Mouse (Mus musculus) ES-Bruce4 (cell line): ENCODE measurements at regions not wholly inside any gene's neighbourhood (a gene's known extent, or its start where the extent isn't known, plus 50 kb on each side); places are given as distances from the start of the nearest gene placed in this dataset.

Source experiments
- H3K27ac ChIP-seq: 2 replicates; pipeline ENCODE4 v1.5.1; 2012; ENCODE audit warnings: low read length, inconsistent platforms; ENCODE audit not compliant: insufficient read depth
- H3K27me3 ChIP-seq: 2 replicates; pipeline ENCODE4 v1.6.1; 2012; ENCODE audit warnings: mild to moderate bottlenecking, low read length, inconsistent platforms; ENCODE audit not compliant: control insufficient read depth, poor library complexity, insufficient read depth, severe bottlenecking
- H3K36me3 ChIP-seq: 2 replicates; pipeline ENCODE4 v1.6.1; 2012; ENCODE audit warnings: inconsistent platforms, mild to moderate bottlenecking, low read length, moderate library complexity; ENCODE audit not compliant: control insufficient read depth, poor library complexity, insufficient read depth, severe bottlenecking
- H3K4me1 ChIP-seq: one replicate; pipeline ENCODE4 v1.8.1; 2011; ENCODE audit warnings: low read length; ENCODE audit not compliant: control insufficient read depth, insufficient read depth
- H3K4me3 ChIP-seq: 2 replicates; pipeline ENCODE4 v1.5.1; 2011; ENCODE audit warnings: low read depth, mild to moderate bottlenecking, low read length
- H3K9ac ChIP-seq: 2 replicates; pipeline ENCODE4 v1.6.1; 2012; ENCODE audit warnings: low read depth, mild to moderate bottlenecking, inconsistent platforms; ENCODE audit not compliant: poor library complexity, severe bottlenecking
- H3K9me3 ChIP-seq: replicated peaks from 2 replicates; pipeline ENCODE4 v1.6.1; 2012; ENCODE audit warnings: mild to moderate bottlenecking, low read length, inconsistent platforms; ENCODE audit not compliant: control insufficient read depth, poor library complexity, insufficient read depth, severe bottlenecking
- CTCF ChIP-seq: IDR thresholded peaks from one replicate; pipeline ENCODE4 v1.8.1; 2011; ENCODE audit warnings: low read depth, low read length
- EP300 ChIP-seq: IDR thresholded peaks from 2 replicates; pipeline ENCODE4 v1.6.1; 2011; ENCODE audit warnings: low read depth, low read length; ENCODE audit not compliant: insufficient read depth
- POLR2A ChIP-seq: IDR thresholded peaks from one replicate; pipeline ENCODE4 v1.8.1; 2011; ENCODE audit warnings: low read length; ENCODE audit not compliant: insufficient read depth

- H3K36me3 ChIP-seq: no peaks in the 10 kb centered on the region
- no peak overlapping the region for H3K9ac ChIP-seq
- no peak overlapping the region for H3K27ac ChIP-seq
- H3K27me3 ChIP-seq: no peaks in the 10 kb centered on the region
- H3K4me3 ChIP-seq: no peak overlapping the region
- no peaks in the 10 kb centered on the region for H3K4me1 ChIP-seq
- TF ChIP-seq CTCF: no peak
- no peaks in the 10 kb centered on the region for H3K9me3 ChIP-seq
Observed at GRCm38 (mm10) chr3:130883319-130883718, 153.1 kb upstream of the Rpl34 start.

- TF ChIP-seq EP300 (no peak), CTCF (peak; percentile 21), POLR2A (no peak)
- no peaks in the 10 kb centered on the region for H3K4me1 ChIP-seq
- no peaks in the 10 kb centered on the region for H3K27me3 ChIP-seq
- no peak overlapping the region for H3K27ac ChIP-seq
- H3K9ac ChIP-seq: no peak overlapping the region
- no peaks in the 10 kb centered on the region for H3K36me3 ChIP-seq
- no peak overlapping the region for H3K4me3 ChIP-seq
- H3K9me3 ChIP-seq: no peaks in the 10 kb centered on the region
Observed at GRCm38 (mm10) chr3:130880482-130880881, 150.3 kb upstream of the Rpl34 start.

GRCm38 (mm10) chr3:130879463-130879862 lies 149.3 kb upstream of the Rpl34 start:
- no peak overlapping the region for H3K27ac ChIP-seq
- no peak overlapping the region for H3K4me3 ChIP-seq
- no peaks in the 10 kb centered on the region for H3K36me3 ChIP-seq
- TF ChIP-seq EP300: no peak
- no peak for TF ChIP-seq POLR2A
- TF ChIP-seq CTCF: no peak
- no peaks in the 10 kb centered on the region for H3K9me3 ChIP-seq
- no peaks in the 10 kb centered on the region for H3K4me1 ChIP-seq
- no peaks in the 10 kb centered on the region; the same call in 1 of the 2 replicates for H3K27me3 ChIP-seq
- H3K9ac ChIP-seq: no peak overlapping the region

- Histone ChIP-seq H3K4me3 (no peak overlapping the region), H3K27me3 (no peaks in the 10 kb centered on the region; the same call in 1 of the 2 replicates), H3K4me1 (no peaks in the 10 kb centered on the region), H3K27ac (no peak overlapping the region), H3K9me3 (no peaks in the 10 kb centered on the region), H3K9ac (no peak overlapping the region), H3K36me3 (no peaks in the 10 kb centered on the region)
- no peak for TF ChIP-seq POLR2A
- TF ChIP-seq EP300: no peak
- no peak for TF ChIP-seq CTCF
Observed at GRCm38 (mm10) chr3:130878834-130879233, 148.6 kb upstream of the Rpl34 start.

- Histone ChIP-seq H3K27ac (no peak overlapping the region), H3K4me1 (no peaks in the 10 kb centered on the region), H3K9me3 (no peaks in the 10 kb centered on the region), H3K4me3 (no peak overlapping the region), H3K9ac (no peak overlapping the region), H3K36me3 (no peaks in the 10 kb centered on the region), H3K27me3 (no peaks in the 10 kb centered on the region; the same call in 1 of the 2 replicates)
- TF ChIP-seq EP300: no peak
- TF ChIP-seq CTCF: no peak
- TF ChIP-seq POLR2A: no peak
Observed at GRCm38 (mm10) chr3:130877981-130878380, 147.8 kb upstream of the Rpl34 start.

GRCm38 (mm10) chr3:130873745-130874144 lies 143.5 kb upstream of the Rpl34 start:
- Histone ChIP-seq H3K27me3 (no peaks in the 10 kb centered on the region; the same call in 1 of the 2 replicates), H3K9me3 (no peaks in the 10 kb centered on the region), H3K9ac (no peak overlapping the region), H3K4me1 (no peaks in the 10 kb centered on the region), H3K36me3 (no peaks in the 10 kb centered on the region), H3K4me3 (no peak overlapping the region), H3K27ac (no peak overlapping the region)
- TF ChIP-seq CTCF (no peak), POLR2A (no peak), EP300 (no peak)
